Mouse (Mus musculus): ENCODE data around the gene Fkbpl.

- no peak for TF ChIP-seq CTCF (IDR thresholded peaks at IDR 0.05; ENCODE audit: control insufficient read depth, insufficient read depth, insufficient read length)
- no peak for TF ChIP-seq USF1 (IDR thresholded peaks at IDR 0.05; ENCODE audit: low read depth)
- TF ChIP-seq CEBPB (IDR thresholded peaks at IDR 0.05; ENCODE audit: low read depth) = no peak
- no peak for TF ChIP-seq FOSL1 (IDR thresholded peaks at IDR 0.05; ENCODE audit: insufficient read depth, low read length, poor library complexity, severe bottlenecking)
- TF ChIP-seq MYOG (IDR thresholded peaks at IDR 0.05; ENCODE audit: control insufficient read depth, extremely low read depth, insufficient read length) = no peak
- no peak for TF ChIP-seq MAX (IDR thresholded peaks at IDR 0.05)
Measured at GRCm38 (mm10) chr17:34629796-34630603, 14.6 kb upstream of the Fkbpl start.

Measured in C2C12 (cell line).